Mouse (Mus musculus) liver, embryonic 14.5 days (tissue): ENCODE data around the gene Spata4.
"Not testable (repeated sequence)": the region's sequence is repeated elsewhere in the genome, so short reads cannot be mapped to it uniquely, and the experiment has no call there.

Source experiments
- CTCF ChIP-seq: IDR thresholded peaks from 2 replicates; pipeline ENCODE4 v1.5.1; 2016; ENCODE audit warnings: antibody characterized with exemption, low read depth, control low read depth
- EP300 ChIP-seq: IDR thresholded peaks from 2 replicates; pipeline ENCODE4 v1.6.1; 2016; ENCODE audit warnings: antibody characterized with exemption, low read depth

- not testable (repeated sequence) for TF ChIP-seq CTCF, EP300
These were observed 16.1 kb downstream of the Spata4 start for GRCm38 (mm10) chr8:54616710-54617109.
